ENCODE assay signal across 25 mouse cellular contexts in genomic region chr17:80798281-80798980, GRCm38 (mm10).
DNase-seq lines count a peak whose midpoint lies in the region; ATAC-seq and TF ChIP-seq lines count a peak whose summit lies in the region.
"Had no signal": no experiment of that assay in that cellular context is flagged by ENCODE, and none has a peak within 500 bp of the region (broad histone marks: within the 10 kb centered on the region; RNA-seq: fewer than 3 reads in every experiment).

No protein-coding gene starts in this region.

- DNase-seq in heart, postnatal 36 days: no peak
- DNase-seq in 3T3-L1 (ENCODE audit: low read depth, low spot score): peak; percentile 51
- peak; percentile 73 for DNase-seq in Muller cell, postnatal 12 days (ENCODE audit: inconsistent ontology term)
- DNase-seq in cerebellum, postnatal 4 days (ENCODE audit: low spot score in 2 of 2): no peak
- no peak for DNase-seq in stomach, postnatal 0 days (ENCODE audit: low spot score)
- DNase-seq: adrenal gland, postnatal 36 days; cerebellum, adult 2 months; cerebellum, postnatal 36 days; gastrocnemius, postnatal 14 days; heart, postnatal 14 days; kidney, adult 9 months; kidney, postnatal 4 days; right cerebral cortex, postnatal 14 days; thymus, adult 2 months had no signal

- H3K27me3 ChIP-seq in heart, embryonic 14.5 days (ENCODE audit: control insufficient read depth, insufficient read depth, low read length): no peaks in the 10 kb centered on the region
- no peaks in the 10 kb centered on the region for H3K27me3 ChIP-seq in stomach, postnatal 0 days (ENCODE audit: control insufficient read depth, insufficient read depth, low read length)
- H3K27me3 ChIP-seq: forebrain, embryonic 12.5 days; hindbrain, embryonic 15.5 days; intestine, embryonic 15.5 days; lung, embryonic 15.5 days; midbrain, embryonic 13.5 days; stomach, embryonic 15.5 days had no signal

- TF ChIP-seq EP300 in stomach, postnatal 0 days (optimal IDR thresholded peaks at IDR 0.05): no peak

- intact Hi-C loops in heart, postnatal 36 days (cut with DNase I): no loop called here

- peak overlapping the region; percentile 14 to 39; a peak in 1 of 4 replicates for H3K27ac ChIP-seq in heart, embryonic 14.5 days (replicated peaks in 1 of 2; ENCODE audit: control insufficient read depth in 1 of 2, insufficient read depth in 1 of 2, low read depth in 2 of 2, low read length in 2 of 2)
- peak overlapping the region; percentile 90 for H3K27ac ChIP-seq in embryonic fibroblast, embryonic 13.5 days (ENCODE audit: insufficient read depth, low read length)
- no peak overlapping the region; the same call in 1 of the 2 replicates for H3K27ac ChIP-seq in stomach, postnatal 0 days (replicated peaks)
- H3K27ac ChIP-seq: embryonic facial prominence, embryonic 10.5 days; forebrain, embryonic 12.5 days; hindbrain, embryonic 15.5 days; intestine, embryonic 15.5 days; liver, embryonic 14.5 days; lung, embryonic 15.5 days; macrophage; midbrain, embryonic 13.5 days; stomach, embryonic 15.5 days had no signal

- no peak overlapping the region for H3K4me3 ChIP-seq in heart, embryonic 14.5 days (ENCODE audit: control insufficient read depth in 1 of 2, insufficient read depth in 1 of 2, low read depth in 1 of 2, low read length in 2 of 2)
- H3K4me3 ChIP-seq in embryonic fibroblast, embryonic 13.5 days (ENCODE audit: insufficient read depth, low read length): no peak overlapping the region
- H3K4me3 ChIP-seq in stomach, postnatal 0 days (ENCODE audit: low read depth, low read length): no peak overlapping the region
- H3K4me3 ChIP-seq: embryonic facial prominence, embryonic 10.5 days; forebrain, embryonic 12.5 days; hindbrain, embryonic 15.5 days; intestine, embryonic 15.5 days; lung, embryonic 15.5 days; midbrain, embryonic 13.5 days; stomach, embryonic 15.5 days had no signal

- ATAC-seq in heart, embryonic 14.5 days (ENCODE audit: insufficient number of reproducible peaks, insufficient read depth, low FRiP score, low read depth): no peak
- ATAC-seq in stomach, postnatal 0 days (ENCODE audit: low FRiP score, low TSS enrichment): no peak
- ATAC-seq: intestine, embryonic 15.5 days; midbrain, embryonic 13.5 days had no signal

- H3K4me2 ChIP-seq in heart, embryonic 14.5 days (ENCODE audit: low read length): no peak overlapping the region
- H3K4me2 ChIP-seq in stomach, postnatal 0 days (replicated peaks; ENCODE audit: low read depth): no peak overlapping the region
- H3K4me2 ChIP-seq: forebrain, embryonic 12.5 days; hindbrain, embryonic 15.5 days; intestine, embryonic 15.5 days; lung, embryonic 15.5 days; midbrain, embryonic 13.5 days; stomach, embryonic 15.5 days had no signal

- 82% methylated on average over 6 of the region's 6 CpGs for WGBS in heart, embryonic 14.5 days
- whole genome bisulfite sequencing in stomach, postnatal 0 days: 90% methylated on average over 6 of the region's 6 CpGs

- TF ChIP-seq CTCF in embryonic fibroblast, embryonic 13.5 days (IDR thresholded peaks at IDR 0.05; ENCODE audit: borderline replicate concordance, insufficient read depth, low read length): no peak
- TF ChIP-seq CTCF in stomach, postnatal 0 days (IDR thresholded peaks at IDR 0.05; ENCODE audit: low read depth): no peak

- H3K9me3 ChIP-seq in heart, embryonic 14.5 days (ENCODE audit: control insufficient read depth, low read length): no peaks in the 10 kb centered on the region
- H3K9me3 ChIP-seq in stomach, postnatal 0 days (ENCODE audit: control insufficient read depth, low read length): no peaks in the 10 kb centered on the region
- H3K9me3 ChIP-seq: embryonic facial prominence, embryonic 10.5 days; forebrain, embryonic 12.5 days; hindbrain, embryonic 15.5 days; intestine, embryonic 15.5 days; lung, embryonic 15.5 days; midbrain, embryonic 13.5 days; stomach, embryonic 15.5 days had no signal

- H3K36me3 ChIP-seq in heart, embryonic 14.5 days (ENCODE audit: control insufficient read depth, insufficient read depth, low read length): no peaks in the 10 kb centered on the region
- H3K36me3 ChIP-seq in stomach, postnatal 0 days (ENCODE audit: control insufficient read depth, insufficient read depth, low read length): no peaks in the 10 kb centered on the region
- H3K36me3 ChIP-seq: embryonic facial prominence, embryonic 10.5 days; forebrain, embryonic 12.5 days; hindbrain, embryonic 15.5 days; intestine, embryonic 15.5 days; lung, embryonic 15.5 days; midbrain, embryonic 13.5 days; stomach, embryonic 15.5 days had no signal

- H3K4me1 ChIP-seq in heart, embryonic 14.5 days (ENCODE audit: control insufficient read depth in 2 of 2, insufficient read depth in 2 of 2, low read length in 2 of 2): peaks cover 20 to 34% of the 10 kb centered on the region in 2 experiments
- peaks cover 11% of the 10 kb centered on the region; the same call in 1 of the 2 replicates for H3K4me1 ChIP-seq in embryonic fibroblast, embryonic 13.5 days (ENCODE audit: control insufficient read depth, insufficient read depth, low read length)
- peaks cover 12% of the 10 kb centered on the region; the same call in 1 of the 2 replicates for H3K4me1 ChIP-seq in stomach, postnatal 0 days (replicated peaks; ENCODE audit: control insufficient read depth, insufficient read depth)

- no peak overlapping the region for H3K9ac ChIP-seq in heart, embryonic 14.5 days (ENCODE audit: low read length)
- no peak overlapping the region for H3K9ac ChIP-seq in stomach, postnatal 0 days (ENCODE audit: low read length)
- H3K9ac ChIP-seq: forebrain, embryonic 12.5 days; hindbrain, embryonic 15.5 days; intestine, embryonic 15.5 days; liver, embryonic 14.5 days; lung, embryonic 15.5 days; midbrain, embryonic 13.5 days; stomach, embryonic 15.5 days had no signal

- TF ChIP-seq POLR2A in embryonic fibroblast, embryonic 13.5 days (IDR thresholded peaks at IDR 0.05; ENCODE audit: low read depth, low read length): no peak

Comparison
In these comparisons a context has a peak if more than half of its experiments do, and no peak if none do; other contexts are left out.
1. DNase-seq: peak in 3T3-L1 (single experiment) and Muller cell, postnatal 12 days (single experiment); none in heart, postnatal 36 days (0 of 2), cerebellum, postnatal 4 days (0 of 2) and stomach, postnatal 0 days (single experiment).